Mouse (Mus musculus): ENCODE measurements at regions not wholly inside any gene's neighbourhood (a gene's known extent, or its start where the extent isn't known, plus 50 kb on each side); places are given as distances from the start of the nearest gene placed in this dataset.
A peak's percentile ranks its signal among the peaks of the same experiment; 100 is the strongest.

DNA sequence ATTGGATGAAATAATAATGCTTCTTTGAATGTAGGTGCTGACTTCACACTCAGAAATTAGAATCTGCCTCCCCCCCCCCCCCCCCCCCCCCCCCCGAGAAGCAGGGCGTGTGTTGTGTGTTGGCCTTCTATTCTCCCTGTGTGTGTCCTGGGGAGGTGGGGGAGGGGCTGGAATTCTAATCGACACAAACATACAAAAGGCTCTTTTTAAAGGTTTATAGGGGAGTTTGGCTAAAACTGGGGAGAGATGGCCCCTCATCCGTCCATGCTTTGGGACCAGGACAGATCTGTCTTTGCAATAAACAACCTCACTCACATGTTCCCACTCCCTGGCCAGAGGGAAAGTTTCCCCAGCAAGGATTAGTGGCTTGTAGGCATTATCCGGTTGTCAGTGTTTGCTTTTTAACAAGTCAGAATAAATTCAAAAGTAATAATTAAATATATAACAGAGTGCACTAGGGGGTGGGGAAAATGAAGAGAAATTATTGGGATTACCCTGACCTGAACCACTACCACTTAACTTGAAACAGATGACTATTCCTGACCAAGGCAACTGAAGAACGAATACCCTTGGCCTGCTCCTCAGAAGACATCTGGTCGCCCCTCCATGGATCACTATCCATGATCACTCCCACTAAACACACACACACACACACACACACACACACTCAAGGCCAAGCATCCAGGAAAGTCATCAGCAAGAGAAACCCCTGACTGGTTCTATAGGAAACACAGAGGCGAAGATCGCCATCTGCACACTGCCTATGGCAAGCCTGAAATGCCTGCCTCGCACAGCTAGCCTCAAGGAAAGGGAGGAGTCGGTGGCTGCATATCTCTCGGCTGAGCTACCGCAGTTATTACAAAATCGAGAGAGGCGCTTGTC lies 223.5 kb upstream of the Rgma start:
- no peak for DNase-seq

DNA sequence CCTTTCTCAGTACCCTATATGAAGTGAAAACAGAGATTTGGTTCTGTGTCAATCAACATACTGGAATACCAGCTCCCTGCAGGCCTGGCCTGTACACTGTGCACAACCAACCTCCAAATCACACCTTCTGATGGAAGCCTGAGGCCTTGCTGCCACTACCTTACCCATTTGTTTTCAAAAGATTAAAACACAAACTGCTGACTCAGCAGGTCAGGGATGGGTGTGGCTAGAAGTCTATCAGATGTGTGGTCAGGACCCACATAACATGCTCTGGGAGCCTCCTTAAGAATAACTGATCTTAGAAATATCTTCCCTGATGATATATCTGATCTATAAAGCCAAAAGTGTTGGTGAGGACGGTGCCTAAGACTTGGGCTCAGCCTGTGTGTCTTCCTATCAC lies 221.6 kb upstream of the Rgma start:
- no peak for DNase-seq

DNA sequence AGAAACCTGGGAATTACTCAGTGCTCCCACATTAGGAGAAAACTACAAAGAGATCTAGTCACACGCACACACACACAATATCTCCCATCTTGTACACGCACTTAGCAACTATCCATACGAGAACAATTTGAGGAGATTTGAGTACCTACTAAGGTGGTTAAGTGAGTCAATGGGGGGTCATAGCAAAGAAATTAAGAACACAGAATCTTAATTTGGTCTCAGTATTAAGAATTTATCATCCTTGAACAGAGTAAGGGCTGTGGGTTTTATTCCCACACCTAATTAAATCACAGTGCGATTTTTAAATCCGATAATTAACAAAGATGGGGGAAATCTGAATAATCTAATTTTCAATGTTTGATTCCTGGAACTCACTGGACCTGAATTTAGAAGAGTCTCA lies 216.5 kb upstream of the Rgma start:
- DNase-seq = no peak

DNA sequence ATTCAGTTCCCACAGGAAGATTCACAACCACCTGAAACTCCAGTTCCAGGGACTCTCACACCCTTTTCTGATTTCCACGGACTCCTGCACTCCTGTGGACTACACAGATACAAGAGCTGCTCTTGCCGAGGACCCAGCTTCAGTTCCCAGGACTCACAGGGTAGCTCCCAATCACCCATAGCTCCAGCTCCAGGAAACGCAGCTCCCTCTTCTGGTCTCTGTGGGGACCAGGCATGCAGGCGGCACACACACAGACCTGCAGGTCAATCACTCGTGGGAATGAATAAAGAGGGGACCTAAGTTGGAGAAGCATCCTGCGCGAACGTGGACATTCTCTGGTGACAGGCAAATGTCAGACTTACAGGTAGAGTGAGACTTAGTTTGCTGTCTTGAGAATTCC lies 214.3 kb upstream of the Rgma start:
- DNase-seq = no peak

DNA sequence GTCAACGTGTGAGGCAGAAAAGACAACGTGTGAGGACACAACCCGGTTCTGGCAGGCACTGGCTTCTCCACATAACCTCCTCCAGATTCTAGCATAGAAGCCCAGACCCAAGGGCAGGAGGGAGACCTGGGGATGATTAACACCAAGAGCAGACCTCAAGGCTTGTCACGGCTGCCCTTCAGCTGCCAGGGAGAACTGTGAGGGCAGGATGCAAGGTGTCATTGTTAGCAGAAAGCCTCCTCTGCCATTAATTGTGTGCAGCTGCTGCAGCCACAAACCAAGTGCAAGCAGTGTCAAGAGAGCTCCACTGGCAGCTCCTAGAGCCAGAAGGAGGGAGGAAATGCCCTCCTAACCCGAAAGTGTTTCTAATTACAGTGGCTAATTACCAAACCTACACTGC lies 211.6 kb upstream of the Rgma start:
- no peak for DNase-seq

DNA sequence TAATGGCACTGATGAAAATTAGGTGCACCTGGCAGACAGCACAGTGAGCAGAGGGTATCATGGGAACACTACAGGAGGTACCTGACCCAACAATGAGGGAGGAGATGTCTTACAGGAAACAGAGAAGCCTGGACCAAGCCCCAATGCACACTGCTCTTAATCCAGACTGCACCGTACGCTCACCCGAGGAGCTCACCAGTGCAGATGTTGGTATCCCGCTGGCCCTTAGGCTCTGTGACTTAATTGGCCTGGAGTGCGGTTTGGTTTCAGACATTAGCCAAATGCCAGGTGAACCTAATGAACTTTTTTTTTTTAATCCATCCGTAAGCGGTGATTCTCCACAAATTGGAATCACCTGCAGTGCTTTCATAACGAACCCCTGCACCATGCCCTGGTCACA lies 209.8 kb upstream of the Rgma start:
- DNase-seq = no peak

DNA sequence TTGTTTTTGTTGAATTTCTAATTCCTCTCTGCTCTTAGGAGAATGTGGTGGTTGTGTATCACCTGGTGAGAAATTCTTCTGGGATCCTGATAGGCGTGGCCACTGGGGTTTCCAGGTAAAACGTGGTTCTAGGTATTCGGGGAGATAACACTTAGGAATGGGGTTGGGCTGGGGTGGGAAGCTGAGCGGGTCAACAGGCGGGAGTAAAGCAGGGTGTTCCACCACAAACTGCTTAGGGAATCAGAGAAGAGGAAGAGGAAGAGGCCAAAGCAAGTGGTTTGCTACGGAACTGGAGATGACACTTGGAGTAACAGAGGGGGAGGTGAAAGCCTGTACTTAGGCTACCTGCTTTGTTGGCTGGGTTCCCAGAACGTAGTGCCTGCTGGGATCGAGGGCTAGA lies 205.9 kb upstream of the Rgma start:
- DNase-seq = no peak

DNA sequence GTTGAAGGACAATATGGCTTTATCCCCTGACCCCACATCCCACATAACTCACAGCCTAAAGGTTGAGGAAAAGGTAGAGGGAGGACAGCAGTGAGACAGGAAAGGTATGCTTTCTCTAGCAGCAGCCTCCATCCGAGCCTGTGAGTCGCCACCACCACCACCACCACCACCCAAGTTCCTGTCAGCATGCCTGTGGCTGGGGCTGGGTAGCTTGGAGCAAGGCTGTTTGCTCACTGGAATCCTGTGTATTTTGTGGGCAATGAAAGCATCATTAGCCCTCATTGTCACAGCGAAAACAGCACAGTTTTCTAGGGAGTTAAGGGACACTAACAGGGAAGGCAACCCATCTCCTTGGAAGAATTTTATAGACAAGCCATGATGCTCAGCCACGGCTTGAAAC lies 202.7 kb upstream of the Rgma start:
- no peak for DNase-seq

DNA sequence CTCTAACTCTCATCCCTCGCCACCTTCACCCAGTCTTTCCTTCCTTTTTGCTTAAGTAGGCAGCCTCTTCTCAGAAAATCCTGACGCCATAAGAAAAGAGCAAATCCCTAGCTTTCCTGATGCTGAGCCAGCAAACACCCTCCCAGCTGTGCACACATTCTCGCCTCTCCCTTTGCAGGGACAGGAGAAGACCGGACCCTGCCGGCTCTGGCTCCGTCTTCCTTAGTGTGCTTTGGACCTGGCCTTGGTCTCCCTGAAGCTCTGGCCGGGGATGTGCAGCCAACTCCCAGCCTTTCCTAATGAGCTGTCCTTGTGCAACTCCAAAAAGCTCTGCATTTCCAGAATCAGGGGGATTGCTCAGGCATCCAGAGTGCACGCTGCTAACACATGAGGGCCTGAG lies 191.5 kb upstream of the Rgma start:
- peak; percentile 38 for DNase-seq

DNA sequence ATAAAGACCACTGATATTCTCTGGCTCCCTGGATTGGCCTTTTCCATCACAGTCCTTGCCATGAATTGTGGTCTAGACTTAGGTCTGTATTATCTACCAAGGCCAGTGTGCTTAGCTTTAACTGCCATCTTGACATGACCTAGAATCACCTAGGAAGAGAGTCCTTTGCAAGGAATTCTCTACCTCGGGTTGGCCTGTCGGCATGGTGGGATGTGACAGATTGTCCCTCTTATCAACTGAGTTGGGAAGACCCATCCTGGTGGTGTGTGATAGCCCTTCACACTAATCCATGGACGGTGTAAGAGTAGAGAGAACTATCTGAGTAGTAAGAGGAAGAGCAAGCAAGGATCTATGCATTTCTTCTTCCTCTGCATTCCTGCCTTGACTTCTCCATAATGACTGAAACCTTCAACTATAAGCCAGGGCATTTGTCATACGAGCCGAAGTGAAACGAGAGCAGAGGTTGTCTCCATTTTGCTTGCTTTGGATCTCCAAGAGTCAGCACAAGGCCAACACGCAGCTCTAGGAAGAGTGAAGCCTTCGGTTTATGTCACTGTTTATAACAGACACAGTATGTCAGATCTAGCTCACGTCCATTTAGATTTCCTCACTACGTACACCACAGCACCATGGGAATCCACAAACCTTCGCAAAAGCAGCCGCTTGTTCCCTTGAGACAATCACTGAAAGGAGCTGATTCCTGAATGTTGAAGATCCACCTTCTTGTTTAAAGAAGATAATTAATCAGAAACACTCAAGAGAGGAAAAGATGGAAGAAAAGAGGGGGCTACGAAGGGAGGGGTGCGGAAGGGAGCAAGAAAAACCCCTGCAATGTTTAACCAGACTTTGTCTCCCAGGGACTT lies 190.9 kb upstream of the Rgma start:
- DNase-seq = no peak

DNA sequence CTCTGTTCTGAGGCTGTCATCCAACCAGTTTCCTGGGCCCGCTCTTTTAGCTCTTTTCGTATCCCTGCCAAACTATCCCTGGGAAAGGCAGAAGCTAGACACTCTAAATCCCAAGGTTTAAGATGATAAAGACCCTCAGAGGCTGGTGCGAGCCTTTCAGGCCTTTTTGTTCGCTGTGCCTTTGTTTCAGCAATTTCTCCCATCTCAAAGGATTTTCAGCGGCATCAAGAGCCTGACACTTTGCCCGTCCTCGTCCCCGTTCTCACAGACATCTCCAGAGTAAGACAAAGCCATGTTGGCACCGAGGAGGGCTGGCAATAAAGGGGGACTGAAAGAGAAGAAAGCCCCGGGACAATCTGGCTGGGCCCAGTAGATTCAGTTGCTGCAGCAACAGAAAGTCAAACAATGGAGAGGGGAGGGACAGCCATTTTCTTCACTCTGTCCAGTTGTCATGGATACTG lies 190.2 kb upstream of the Rgma start:
- DNase-seq = no peak

DNA sequence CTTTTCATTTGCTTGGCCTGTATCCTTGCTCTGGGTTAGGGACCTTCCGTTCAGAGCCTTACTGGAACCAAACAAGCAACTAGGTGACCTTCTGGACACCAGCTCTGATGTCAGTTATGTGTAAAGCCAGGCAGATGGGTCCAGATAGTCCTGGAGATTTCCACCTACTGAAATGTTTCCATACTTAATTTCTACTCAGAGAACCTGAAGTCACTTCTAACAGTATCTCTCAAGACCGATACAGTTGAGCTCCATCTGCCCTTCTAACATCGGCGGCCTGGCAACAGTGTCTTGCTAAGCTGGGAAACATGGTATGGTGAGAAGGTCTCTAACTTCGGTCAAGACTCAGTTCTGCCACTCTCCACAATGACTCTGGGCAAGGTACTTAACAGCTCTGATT lies 189.7 kb upstream of the Rgma start:
- DNase-seq = no peak

DNA sequence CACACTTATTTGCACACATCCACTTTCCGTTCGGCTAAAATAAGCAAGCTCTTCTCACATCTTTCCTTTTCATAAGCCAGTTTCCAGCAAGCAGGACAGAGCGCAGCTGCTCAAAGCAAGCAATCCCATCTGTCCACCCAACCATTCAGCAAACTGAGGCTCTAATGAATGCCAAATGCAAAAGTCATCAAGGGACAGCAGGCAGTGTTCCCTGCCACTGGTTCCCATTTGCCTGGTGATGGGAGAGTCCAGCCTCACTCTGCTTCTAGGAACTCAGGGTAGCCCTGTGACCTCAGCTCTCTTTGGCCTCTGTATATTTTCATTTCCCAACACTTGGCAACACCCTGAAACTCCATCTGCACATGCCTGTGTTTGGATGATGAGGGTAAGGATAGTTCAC lies 188.8 kb upstream of the Rgma start:
- DNase-seq = no peak

DNA sequence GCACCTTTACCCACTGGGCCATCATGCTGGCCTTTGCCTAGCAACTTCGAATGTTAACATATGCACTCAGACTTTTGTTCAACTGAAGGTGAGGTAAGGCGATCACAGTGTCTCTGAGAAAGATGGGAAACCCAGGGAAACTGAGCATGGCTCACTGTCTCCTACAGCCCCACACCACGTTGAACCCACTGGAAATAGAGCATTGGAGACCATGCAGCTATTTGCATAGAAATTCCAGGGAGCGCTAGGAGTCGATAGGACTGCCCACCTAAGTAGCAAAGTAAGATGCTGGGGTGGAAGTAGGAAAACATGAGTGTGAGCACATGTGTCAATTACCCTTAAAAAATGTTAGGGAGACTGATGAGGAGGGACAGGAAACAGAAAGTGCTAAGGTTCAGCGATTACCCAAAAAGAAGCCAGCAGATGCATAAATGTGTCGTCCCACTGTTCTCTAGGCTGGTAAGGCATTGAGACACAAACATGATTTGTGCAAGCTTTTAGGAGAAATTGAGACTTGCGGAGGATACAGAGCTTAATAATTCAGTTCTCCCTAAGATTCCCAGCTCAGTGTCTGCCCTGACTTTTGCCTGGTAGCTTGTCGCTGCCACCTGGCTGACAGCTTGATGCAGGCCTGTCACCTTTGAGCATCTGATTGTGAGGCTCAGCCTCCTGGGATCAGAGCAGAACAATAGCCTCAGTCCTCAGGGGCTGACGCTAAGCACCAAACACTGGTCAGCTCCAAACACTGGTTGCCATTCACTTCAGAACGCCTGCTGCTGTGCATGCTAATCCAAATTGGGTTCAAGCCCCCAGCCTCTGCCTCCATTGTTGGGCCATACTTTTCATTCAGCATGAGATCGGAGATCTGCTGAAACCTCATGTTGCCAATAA lies 183.7 kb upstream of the Rgma start:
- no peak for DNase-seq

DNA sequence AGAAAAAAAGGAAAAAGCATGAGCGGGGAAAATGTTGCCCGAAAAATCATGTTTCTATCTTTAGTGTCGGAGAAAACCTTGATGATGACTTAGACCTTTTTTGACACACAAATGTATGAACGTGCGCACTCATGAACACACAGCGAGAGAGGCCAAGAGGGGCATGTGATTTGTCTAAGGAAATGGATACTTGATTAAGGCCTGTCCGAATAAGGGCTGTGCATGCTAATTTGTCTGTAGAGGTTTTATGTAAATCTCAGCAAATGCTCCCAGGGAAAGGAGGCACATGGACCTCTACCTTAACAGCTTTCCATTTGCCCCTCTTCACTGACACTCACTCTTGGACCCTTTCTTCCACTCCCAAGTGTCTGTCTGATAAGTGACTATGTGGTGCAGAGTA lies 182.5 kb upstream of the Rgma start:
- no peak for DNase-seq

DNA sequence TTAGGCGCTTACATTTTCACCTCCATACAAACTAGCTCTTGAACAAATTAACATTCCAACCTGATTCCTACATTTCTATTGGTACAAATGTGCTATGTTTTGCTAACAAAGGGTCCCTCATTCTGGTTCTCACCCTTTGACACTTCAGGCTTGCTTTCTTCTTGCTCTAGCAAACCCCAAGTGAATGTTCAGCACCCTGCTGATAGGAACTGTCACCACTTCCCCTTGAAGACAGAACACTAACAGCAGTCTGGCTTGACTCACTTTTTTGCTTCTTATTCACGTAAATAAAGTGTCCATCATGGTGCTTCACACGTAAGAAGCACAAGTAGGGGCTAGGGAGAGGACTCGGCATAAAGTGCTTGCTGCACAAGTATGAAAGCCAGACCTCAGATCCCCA lies 180.0 kb upstream of the Rgma start:
- DNase-seq = no peak

DNA sequence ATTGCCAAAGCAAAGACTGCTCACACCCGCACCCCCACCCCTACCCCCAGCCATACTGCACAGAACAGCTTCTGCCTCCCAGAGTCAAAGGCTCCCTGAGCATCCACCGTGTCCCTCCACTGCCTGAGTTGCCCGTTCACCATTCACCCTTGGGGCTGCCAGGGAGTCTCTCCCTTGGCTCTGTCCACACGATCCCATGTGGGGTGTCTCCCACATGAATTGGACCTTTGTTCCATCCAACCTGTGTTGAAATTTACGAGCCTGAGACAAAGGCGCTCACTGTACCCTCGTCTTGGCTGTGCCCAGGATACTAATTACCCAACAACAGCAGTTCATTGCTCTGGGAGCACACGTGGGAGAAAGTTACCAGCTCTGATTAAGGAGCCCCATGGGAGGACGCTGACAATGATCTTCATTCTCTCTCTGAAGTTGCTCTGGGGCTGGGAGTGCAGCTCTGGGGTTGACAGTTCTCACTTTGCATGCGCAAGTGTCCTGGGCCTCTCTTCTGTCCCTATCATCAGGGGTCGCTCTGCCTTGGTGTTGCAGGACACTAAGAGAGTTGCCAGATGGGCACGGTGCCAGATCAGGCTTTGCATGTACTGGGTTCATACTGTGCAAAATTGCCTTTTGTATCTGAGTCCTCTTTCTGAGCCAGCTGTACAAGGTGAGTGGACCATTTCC lies 178.3 kb upstream of the Rgma start:
- DNase-seq = peak; percentile 8

DNA sequence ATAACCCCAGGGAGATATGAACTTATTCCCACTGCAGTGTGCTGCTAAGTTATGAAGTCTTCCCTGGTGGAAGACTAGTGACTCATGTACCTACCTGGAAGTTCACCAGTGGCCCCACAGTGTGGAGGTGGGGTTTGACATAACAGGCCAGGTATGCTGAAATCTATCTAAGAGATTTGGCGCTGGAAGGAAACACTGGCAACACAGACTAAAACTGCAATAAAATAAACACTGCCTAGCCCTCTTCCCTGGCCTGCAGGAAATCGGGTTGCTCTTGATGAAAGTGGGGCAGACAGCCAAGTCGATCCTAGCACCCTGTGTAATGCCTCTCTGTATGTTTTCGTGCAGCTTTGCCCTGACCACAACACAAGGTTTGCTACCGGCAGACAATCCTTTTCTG lies 177.2 kb upstream of the Rgma start:
- DNase-seq = peak; percentile 16

DNA sequence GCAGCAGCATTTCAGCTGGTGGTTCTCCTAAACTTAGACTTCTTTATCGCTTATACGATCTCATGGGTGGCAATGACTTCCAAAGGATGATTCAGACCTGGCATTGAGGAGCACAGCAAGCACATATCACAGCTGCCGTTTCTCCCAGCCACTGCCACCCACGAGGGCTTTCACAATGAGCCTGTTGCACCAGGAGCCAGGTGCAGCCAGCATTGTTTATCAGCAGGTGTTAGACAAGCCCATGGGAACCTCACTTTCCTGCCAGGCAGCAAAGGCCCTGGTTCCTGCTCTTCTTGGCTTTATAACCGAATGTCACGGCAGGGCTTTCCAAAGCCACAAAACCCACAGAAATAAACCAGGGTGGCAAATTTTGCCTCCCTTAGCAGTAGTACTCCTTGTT lies 175.3 kb upstream of the Rgma start:
- DNase-seq = no peak

DNA sequence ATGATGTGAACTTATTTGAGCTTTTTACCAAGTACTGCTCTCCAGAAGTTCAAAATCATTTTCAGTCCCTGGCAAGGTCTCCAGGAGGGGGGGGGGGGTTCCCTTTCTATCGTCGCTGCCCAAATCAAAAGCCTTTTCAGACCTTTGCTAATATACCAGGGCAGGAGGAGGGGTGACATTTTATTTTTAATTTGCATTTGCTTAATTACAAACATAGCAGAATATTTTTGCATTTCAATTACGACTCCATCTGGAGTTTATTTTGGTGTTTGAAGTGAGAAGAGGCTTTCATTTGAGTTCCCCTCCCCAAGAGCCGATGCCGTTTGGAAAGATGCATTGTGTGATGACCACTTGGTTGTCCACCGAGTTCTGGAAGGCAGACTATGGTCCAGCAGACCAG lies 174.0 kb upstream of the Rgma start:
- DNase-seq = no peak

DNA sequence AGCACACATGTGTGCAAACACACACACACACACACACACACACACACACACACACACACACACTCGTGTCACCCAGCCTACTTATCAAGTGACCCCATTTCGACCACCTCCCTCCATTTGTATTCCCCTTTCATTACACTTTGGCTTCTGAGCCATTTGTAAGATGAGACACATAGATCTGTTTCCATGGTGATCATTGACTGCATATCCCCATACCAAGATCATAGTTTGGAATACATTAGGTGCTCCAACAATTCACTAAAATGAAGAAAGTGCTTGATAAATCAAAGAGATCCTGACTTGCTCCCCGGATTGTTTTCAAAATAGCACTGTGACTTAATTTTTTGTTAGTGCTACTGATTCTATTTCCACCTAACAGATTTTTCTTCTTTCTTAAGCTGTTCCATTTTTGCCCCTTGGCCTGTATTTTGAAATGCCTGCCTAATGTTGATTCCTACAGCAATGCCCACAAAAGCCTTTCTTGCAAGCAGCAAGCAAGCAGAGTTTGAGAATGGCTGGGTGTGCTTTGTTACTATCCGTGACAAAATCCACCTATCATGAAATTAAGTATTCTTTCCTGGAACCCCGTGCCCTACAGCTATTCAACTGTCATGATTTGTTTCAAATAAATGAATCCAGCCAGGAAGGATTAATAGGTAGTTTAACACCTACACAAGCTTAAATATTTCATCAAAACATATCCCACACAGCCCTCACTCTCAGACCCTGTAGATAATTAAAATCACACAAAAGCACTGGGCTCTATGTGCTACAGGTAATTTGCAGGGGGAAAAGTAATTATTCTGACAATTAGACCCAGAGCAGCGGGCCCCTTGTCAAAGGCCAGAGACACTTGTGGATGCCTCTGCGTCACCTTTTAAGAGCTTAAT lies 168.1 kb upstream of the Rgma start:
- DNase-seq = no peak

DNA sequence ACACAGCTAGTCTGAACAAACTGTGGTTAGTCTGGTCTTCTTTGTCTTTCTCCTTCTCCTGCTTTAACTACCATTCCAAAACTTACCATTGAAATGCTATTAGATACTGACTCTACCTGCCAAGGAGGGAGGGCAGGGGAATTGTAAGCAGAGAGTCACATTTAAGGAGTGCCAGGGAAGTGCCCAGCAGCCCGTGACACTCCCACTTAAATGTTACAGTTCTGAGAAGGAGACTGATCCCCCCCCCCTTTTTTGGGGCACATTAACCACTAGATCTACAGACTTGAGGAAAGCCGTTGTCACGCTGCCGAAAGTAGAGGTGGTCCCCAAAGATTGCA lies 166.9 kb upstream of the Rgma start:
- no peak for DNase-seq
